Mouse (Mus musculus) cerebellum, adult 18-20 months (tissue): ENCODE measurements around the gene Lap3.
A peak's percentile ranks its signal among the peaks of the same experiment; 100 is the strongest.

Source experiments
- DNase-seq, 2 experiments: peaks; one replicate each; pipeline ENCODE4 v3.0.0; 2021

Gene Lap3

DNA sequence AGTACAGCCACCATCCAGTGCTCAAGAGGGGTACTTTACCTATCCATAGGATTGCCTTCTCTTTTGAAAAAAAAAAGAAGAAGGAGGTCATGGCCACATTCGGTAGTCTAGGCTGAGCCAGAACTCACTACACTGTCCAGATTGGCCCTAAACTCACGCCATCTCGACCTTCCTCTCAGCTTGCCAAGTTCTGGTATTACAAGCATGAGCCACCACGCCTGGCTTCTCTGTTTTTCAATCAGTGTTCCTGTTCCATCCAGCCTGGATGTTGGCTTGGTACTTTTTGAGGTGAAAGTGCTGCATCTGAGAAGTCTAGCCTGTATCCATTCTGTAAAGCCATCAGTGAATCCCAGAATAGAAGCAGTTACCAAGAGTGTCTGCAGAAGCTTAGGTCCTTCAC is 3.3 kb downstream of the Lap3 start:
- no peak for DNase-seq

GRCm38 (mm10) chr5:45496930-45497550 is 3.9 kb downstream of the Lap3 start:
- DNase-seq = no peak

DNA sequence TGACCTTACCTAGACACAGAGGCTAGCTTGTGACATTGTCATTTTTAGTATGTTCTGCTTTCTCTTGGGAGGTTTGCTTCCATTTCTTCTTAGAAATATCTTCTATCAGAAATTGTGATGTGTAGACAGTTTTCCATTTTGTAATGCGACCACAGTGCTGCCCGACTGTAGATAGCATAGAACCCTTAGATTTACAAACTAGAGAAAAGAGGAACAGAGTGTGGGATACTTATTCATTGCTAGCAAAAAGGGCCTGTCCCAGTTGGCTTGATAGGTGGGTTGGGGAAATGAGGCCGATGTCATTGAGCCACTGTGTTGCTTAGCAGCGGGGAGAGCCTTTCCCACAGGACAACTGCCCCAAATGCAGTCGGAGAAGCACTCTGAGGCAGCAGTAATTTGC is 4.4 kb downstream of the Lap3 start:
- no peak for DNase-seq

DNA sequence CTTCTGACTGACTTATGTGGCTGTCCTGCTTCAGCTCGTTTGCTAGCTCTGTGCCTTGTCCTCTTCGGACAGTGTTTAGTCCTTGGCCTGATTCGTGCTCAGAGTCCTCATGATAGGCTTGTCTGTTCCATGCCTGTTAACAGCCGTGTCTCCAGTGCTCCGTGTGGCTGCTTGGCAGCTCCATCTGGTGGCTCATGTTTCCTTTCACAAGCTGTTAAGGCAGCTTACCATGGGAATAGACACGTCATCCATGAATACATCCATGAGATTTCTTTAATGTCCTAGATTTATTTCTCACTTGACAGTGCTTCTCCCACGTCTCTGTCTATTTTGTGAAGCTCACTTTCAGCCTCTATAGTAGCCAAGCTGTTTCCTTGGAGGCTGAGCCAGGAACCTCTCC is 16.9 kb downstream of the Lap3 start:
- DNase-seq = no peak

- no peak for DNase-seq
Measured at GRCm38 (mm10) chr5:45512908-45513307, 19.7 kb downstream of the Lap3 start.

DNA sequence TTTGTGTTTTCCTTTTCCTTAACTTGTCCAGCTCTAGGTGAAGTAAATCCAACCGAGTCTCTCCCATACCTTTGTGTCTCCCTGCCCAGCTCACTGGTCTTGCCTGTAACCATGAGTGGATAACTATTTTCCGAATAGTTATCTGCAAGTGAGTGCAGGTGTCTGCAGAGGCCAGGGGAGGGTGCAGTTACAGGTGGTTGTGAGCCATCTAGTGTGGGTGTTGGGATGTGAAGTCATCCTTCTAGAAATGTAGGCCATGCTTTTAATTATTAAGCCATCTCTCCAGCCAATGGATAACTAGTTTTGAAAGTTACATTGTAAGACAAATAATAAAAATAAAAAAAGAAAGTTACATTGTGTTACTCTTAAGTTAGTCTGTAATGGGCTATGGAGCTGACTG is 20.3 kb downstream of the Lap3 start:
- DNase-seq = no peak

DNA sequence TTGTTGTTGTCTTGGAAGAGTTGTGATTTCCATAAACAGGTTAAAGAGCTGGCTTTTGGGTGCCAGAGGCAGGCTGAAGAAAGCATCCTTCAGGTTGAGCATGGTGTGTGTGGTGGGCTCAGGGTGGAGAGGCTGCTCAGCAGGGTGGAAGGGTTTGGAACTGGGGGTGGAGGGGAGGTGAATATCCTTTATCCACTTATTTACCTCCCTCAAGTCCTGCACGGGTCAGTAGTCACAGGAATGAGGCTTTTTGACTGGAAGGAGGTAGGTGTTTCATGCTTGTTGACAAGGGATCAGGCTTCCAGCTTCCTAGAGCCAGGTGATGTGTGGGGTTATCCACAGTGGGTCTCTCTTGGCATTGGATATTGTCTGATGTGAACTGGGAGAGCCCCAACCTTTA is 21.4 kb downstream of the Lap3 start:
- no peak for DNase-seq

GRCm38 (mm10) chr5:45515151-45515743 is 22.1 kb downstream of the Lap3 start:
- no peak for DNase-seq

DNA sequence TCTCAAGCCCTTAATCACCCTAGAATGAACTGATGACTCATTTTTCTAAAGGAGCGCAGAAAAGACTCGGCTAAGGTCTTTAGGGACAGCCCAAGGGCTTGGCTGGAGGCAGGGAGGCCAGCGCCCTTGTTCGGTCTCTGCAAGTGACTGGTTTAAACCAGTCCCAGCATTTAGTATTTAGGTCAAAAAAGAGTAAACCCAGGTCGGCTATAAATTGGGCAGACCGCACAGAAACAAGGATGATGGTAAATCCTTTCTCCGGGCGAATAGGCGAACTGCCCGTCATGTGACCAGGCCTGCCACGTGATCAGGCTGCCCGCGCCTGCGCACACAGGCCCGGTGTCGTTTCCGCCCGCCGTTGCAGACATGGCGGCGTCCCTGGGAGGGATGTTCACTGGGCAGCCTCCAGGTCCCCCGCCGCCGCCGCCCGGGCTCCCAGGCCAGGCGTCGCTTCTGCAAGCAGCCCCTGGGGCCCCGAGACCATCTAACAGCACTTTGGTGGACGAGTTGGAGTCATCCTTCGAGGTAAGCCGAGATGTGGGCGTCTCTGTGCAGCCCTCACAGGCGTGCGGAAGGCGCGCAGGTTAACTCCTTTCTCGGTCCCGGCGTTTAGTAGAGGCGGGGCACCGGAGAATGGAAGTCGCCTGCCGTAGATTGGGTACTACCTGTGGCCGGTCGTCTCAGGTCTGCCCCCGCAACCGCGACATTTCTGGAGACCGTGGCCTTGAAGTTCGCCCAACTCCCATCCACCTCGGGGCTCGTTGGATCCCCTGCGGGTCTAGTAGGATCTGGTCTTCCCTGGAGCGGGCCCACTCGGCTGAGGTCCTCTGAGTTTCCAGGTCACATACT is 27.0 kb downstream of the Lap3 start, which contains the start of gene Med28:
TSS of gene Med28 (plus strand) at position 270 of the 849 bp plus-strand sequence.
- peak; percentile 94 to 96 for DNase-seq

GRCm38 (mm10) chr5:45520809-45521110 is 27.6 kb downstream of the Lap3 start:
- DNase-seq = no peak

- DNase-seq = no peak
Measured at GRCm38 (mm10) chr5:45521601-45522000, 28.4 kb downstream of the Lap3 start.

GRCm38 (mm10) chr5:45525101-45525500 is 31.9 kb downstream of the Lap3 start:
- no peak for DNase-seq

- DNase-seq = no peak
Measured at GRCm38 (mm10) chr5:45526338-45526737, 33.2 kb downstream of the Lap3 start.

- no peak for DNase-seq
Measured at GRCm38 (mm10) chr5:45529696-45530095, 36.5 kb downstream of the Lap3 start.

DNA sequence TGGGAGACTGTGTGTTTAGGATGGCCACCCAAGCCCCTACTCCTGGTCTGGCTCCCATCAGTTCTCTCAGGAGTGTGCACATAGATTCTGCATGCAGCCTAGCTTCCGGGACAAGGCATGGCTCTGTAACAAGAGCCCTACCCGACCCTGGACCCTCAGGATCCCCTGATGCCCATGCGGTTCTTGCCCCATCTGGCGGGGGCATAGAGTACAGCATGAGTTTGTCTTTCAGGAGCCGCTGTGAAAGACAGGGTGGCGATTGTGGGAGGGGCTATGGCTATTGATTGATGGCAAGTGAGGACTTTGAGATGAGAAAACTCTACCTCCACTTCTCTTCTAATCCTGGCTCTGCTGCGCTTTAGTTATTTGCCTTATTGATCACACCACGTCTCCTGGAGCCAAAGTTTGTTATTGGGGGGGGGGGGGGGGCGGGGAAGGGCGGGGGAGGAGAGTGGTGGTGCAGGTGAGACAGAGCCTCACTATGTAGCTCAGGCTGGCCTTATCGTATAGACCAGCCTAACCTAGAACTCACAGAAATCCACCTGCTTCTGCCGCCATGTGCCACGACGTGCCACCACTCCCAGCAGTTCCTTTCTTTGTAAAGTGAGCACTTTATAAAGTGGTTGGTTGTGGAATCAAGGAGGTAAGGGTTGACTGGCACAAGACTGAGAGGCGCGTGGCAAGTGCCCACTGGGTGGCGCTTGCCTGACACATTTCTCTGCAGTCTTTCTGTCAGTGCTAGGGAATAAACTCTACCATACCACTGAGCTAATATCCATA is 41.3 kb downstream of the Lap3 start:
- DNase-seq = peak; percentile 65 to 78

GRCm38 (mm10) chr5:45535177-45535576 is 42.0 kb downstream of the Lap3 start:
- no peak for DNase-seq

- DNase-seq = no peak
Measured at GRCm38 (mm10) chr5:45539502-45539901, 46.3 kb downstream of the Lap3 start.

DNA sequence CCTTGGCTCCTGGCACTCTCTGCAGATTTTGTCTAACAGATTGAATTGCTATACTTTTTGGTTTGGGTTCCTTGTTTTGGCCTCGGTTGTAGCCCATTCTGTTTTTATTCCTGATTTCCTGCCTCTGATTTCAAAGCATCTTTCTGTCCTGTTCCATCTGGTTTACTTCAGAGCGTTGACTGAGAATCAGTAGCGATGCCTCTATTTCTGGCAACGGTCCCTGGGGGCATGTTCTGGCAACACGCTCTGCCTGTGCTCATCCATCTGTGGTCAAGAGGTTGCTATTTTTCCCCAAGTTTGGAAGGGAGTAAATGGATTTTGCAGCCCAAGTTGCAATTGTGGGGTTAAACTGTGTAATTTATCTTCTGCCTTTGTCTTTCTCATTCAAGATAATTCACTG is 50.2 kb downstream of the Lap3 start:
- DNase-seq = peak; percentile 65 to 71

DNA sequence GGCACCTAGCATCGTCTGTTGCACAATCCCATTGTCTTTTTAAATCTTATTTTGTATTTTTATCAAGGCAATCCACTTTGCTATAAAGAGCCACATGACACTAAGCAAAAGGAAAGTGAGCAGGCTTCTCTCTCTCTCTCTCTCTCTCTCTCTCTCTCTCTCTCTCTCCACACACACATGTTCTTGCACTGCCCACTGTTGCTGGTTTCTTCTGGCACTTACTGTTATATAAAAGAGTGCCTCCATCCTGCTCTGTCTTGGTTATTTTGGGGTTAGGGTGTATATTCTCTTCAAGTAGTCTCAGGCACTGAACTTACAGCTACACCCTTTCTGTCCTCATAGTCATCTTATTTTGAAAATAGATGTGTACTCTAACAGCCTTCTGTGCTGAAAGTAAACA is 56.4 kb downstream of the Lap3 start:
- no peak for DNase-seq
